Mouse (Mus musculus): ENCODE results near the gene Tdgf1. TPM values are rescaled to one million over a fixed set of nuclear protein-coding genes. Genes with fewer than 3 reads are reported as not detected.

Gene Tdgf1
- polyA plus RNA-seq, 1 experiment from 2014 or later, result not detected

GRCm38 (mm10) chr9:110891077-110891828 lies 54.7 kb downstream of the Tdgf1 start:
- Histone ChIP-seq H3K4me2 (no peak overlapping the region), H3K27me3 (no peaks in the 10 kb centered on the region), H3K9ac (no peak overlapping the region), H3K36me3 (no peaks in the 10 kb centered on the region), H3K4me1 (replicated peaks) (peaks cover 24% of the 10 kb centered on the region), H3K4me3 (replicated peaks) (no peak overlapping the region), H3K27ac (no peak overlapping the region), H3K9me3 (replicated peaks) (no peaks in the 10 kb centered on the region)
- DNase-seq, result no peak
- WGBS (ENCODE audit: insufficient replicate concordance), result 44% methylated on average over 12 of the region's 12 CpGs
- no peak for ATAC-seq (ENCODE audit: low read depth)

GRCm38 (mm10) chr9:110890026-110890783 lies 55.8 kb downstream of the Tdgf1 start:
- Histone ChIP-seq H3K4me3 (replicated peaks) (no peak overlapping the region), H3K9me3 (replicated peaks) (no peaks in the 10 kb centered on the region), H3K4me2 (peak overlapping the region; percentile 44), H3K36me3 (no peaks in the 10 kb centered on the region), H3K27ac (peak overlapping the region; percentile 43; the same call in 1 of the 2 replicates), H3K9ac (no peak overlapping the region), H3K4me1 (replicated peaks) (peaks cover 21% of the 10 kb centered on the region), H3K27me3 (no peaks in the 10 kb centered on the region)
- WGBS (ENCODE audit: insufficient replicate concordance), result 13% methylated on average over 21 of the region's 21 CpGs
- ATAC-seq (ENCODE audit: low read depth) (peak; percentile 45), DNase-seq (no peak)

Small RNAs within 50 kb of the gene (microRNA-seq; reads per million reads assigned to microRNA genes)
- gene Gm24269, result not detected

Other genes starting within 250 kb of the Tdgf1 start
- 0.56 and 5.4 TPM in 2 replicates for gene Myl3, start 204.3 kb downstream of the Tdgf1 start, polyA plus RNA-seq (2015; fragmentation: Nextera tagmentation; extraction: Ambion mirVana)
- gene Pth1r, start 199.0 kb downstream of the Tdgf1 start, polyA plus RNA-seq (2015; fragmentation: Nextera tagmentation; extraction: Ambion mirVana), result 4.7 and 5.8 TPM in 2 replicates
- gene Prss42, start 148.0 kb downstream of the Tdgf1 start, polyA plus RNA-seq (2015; fragmentation: Nextera tagmentation; extraction: Ambion mirVana), result not detected in 2 replicates
- not detected in 2 replicates for gene Prss44, start 132.2 kb downstream of the Tdgf1 start, polyA plus RNA-seq (2015; fragmentation: Nextera tagmentation; extraction: Ambion mirVana)
- not detected in 2 replicates for gene Prss43, start 119.5 kb downstream of the Tdgf1 start, polyA plus RNA-seq (2015; fragmentation: Nextera tagmentation; extraction: Ambion mirVana)
- not detected in 2 replicates for gene Prss45, start 111.6 kb downstream of the Tdgf1 start, polyA plus RNA-seq (2015; fragmentation: Nextera tagmentation; extraction: Ambion mirVana)
- gene Prss46, start 101.7 kb downstream of the Tdgf1 start, polyA plus RNA-seq (2015; fragmentation: Nextera tagmentation; extraction: Ambion mirVana), result not detected in 2 replicates
- gene Prss50, start 88.2 kb downstream of the Tdgf1 start, polyA plus RNA-seq (2015; fragmentation: Nextera tagmentation; extraction: Ambion mirVana), result 16.6 and 21.0 TPM in 2 replicates
- gene Als2cl, start 66.3 kb downstream of the Tdgf1 start, polyA plus RNA-seq (2015; fragmentation: Nextera tagmentation; extraction: Ambion mirVana), result 1.6 and 1.7 TPM in 2 replicates
- 1.3 and 1.6 TPM in 2 replicates for gene Tmie, start 66.0 kb downstream of the Tdgf1 start, polyA plus RNA-seq (2015; fragmentation: Nextera tagmentation; extraction: Ambion mirVana)
- not detected in 2 replicates for gene Fam240a, start 29.3 kb downstream of the Tdgf1 start, polyA plus RNA-seq (2015; fragmentation: Nextera tagmentation; extraction: Ambion mirVana)
- gene Lrrc2, start 5.4 kb upstream of the Tdgf1 start, polyA plus RNA-seq (2015; fragmentation: Nextera tagmentation; extraction: Ambion mirVana), result 0.29 and 0.49 TPM in 2 replicates
- gene Rtp3, start 44.4 kb upstream of the Tdgf1 start, polyA plus RNA-seq (2015; fragmentation: Nextera tagmentation; extraction: Ambion mirVana), result 7.1 and 12.1 TPM in 2 replicates
- 17.7 and 18.7 TPM in 2 replicates for gene Ltf, start 73.1 kb upstream of the Tdgf1 start, polyA plus RNA-seq (2015; fragmentation: Nextera tagmentation; extraction: Ambion mirVana)
- gene Ccrl2, start 111.4 kb upstream of the Tdgf1 start, polyA plus RNA-seq (2015; fragmentation: Nextera tagmentation; extraction: Ambion mirVana), result 12.6 and 16.5 TPM in 2 replicates
- 20.8 and 25.2 TPM in 2 replicates for gene Lrrfip2, start 171.4 kb upstream of the Tdgf1 start, polyA plus RNA-seq (2015; fragmentation: Nextera tagmentation; extraction: Ambion mirVana)

Measured in liver, embryonic 13.5 days (tissue).